Mouse (Mus musculus): ENCODE data around the gene Zzz3.

Gene Zzz3

DNA sequence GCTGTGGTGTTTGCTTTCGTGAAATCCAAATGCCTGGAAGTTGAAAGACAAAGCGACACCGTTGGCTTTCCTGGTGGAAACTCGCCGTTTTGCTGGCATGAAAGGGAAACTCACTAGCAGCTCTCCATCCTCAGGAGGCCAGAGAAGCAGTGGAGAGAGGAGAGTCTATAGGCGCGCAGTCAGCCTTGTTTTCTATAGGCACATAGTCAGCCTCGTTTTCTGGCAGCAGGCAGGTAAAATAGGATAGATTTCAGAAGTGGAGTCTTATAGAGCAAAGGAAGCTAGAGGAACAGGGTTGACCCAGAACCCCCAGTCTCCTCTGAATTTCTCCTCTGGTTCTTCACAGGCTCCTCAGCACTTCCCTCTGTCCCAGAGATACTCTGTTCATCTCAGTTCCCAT lies 72.8 kb downstream of the Zzz3 start:
- no peak for DNase-seq

DNA sequence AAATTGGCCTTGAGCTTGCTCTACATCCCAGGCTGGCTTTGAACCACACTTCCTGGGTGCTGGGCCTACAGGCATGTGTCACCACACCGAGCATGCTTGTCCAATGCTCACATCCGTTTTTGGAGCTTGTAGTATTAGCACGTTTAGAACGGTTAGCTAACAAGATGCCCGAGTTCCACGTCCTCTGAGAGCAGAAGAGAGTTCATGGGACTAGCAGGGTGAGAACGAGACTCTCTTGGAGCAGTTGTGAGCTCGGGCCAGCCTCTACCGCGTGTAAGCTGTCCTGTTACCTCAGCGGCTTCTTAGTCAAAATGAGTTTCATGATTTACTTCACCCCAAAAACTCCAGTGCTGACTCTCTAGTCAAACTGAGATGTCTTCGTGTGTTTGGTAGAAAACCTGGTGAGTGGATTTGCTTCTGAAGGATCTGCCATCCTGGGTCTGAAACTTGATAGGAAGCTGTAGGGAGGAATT lies 73.3 kb downstream of the Zzz3 start:
- DNase-seq = peak; percentile 22

DNA sequence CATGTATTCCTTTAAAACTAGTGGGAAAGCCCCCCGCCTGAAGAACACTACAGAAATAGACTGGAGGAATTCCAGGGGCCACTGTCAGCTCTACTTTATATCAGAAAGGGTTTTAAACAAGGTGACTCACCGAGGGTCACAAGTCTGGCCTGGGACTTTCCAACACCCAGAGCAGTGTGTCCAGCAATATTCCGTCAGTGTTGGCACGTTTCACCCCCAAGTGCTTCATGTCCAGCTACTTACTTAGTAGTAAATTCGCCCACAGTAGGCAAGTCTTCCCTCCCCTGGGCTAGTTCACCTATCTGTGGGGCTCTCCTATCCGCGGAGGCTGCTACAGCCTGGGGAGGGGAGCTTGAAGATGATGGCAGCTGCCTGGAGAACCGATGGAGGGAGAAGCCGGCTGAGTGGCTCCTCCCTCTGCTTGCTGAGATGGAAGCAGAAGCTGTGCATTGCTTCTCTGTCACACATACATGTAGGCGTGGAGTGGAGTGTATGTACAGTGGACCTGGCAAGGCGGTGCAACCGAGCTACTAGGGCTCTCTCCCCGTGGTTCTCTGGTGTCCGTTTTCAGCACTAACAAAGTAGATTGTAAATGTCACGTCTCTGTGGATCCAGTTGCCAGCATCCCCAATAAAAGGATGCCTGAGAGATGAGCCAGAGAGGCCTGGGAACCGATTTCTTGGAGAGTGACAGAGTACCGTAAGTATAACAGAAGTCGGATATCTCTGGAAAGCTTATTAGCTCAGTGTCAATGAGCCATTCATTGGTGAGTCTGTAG lies 74.3 kb downstream of the Zzz3 start:
- DNase-seq = no peak

DNA sequence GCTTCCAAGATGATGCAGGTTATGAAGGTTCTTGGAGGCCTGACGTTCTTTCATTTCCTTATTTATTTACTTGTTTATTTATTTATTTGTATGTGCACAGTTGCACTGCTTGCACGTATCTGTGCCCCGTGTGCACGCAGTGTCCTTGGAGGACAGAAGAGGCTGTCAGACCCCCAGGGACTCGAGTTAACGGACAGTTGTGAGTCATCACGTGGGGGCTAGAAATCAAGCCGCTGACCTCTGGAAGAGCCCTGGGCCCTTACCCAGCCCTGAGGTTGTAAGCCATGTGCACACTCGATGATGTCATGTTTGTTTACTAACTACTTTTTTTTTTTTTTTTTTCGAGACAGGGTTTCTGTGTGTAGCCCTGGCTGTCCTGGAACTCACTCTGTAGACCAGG lies 75.1 kb downstream of the Zzz3 start:
- no peak for DNase-seq

DNA sequence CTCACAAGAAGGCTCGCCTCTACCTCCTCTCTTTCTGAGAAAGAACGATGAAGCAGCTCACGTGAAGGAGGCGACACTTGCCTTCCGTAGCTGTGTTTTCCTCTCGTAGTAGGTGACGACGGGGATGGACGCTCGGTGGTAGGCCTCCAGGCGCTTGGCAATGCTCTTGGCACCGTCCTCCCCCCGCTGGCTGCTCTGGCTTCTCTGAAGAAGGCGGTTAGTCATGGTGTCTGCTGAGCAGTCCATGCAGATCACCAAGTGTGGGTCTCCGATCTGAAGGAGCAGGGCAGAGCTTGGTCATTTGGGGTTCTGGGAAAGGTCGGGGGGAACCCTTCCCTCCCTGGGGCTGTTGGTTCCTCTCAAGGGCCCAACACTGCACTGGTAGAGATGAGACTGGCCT lies 77.4 kb downstream of the Zzz3 start:
- DNase-seq = no peak

DNA sequence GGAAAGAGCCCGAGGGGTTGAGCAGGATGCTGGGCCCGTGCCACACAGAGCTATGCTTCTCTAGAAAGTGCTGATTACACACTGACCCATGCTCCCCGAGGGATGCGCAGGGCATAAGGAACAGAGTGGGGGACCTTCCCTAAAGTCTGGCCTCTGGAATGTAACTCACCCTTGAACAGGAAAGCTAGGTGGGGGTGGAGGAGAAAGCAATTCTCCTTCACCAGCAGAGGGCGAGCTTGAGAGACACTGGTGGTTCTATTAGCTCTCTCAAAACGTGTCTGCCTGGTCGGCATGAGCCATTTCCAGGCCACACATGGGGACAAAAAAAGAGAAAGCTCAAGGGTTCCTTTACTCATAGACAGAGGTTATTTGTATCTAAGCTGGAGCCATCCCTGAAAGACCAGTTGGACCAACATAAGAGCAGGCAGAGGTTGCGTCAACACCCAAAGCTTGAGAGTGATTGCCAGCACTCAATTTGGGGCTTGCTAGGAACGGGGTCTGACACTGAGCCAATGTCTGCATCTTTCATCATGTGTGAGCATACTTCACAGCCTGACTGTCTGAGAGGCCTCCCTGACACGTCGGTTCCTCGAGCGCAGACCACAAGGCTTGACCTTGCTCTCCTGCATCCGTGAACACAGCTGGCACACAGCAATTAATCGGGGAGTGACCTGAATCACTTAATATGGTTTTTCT lies 79.5 kb downstream of the Zzz3 start:
- peak; percentile 87 for DNase-seq

DNA sequence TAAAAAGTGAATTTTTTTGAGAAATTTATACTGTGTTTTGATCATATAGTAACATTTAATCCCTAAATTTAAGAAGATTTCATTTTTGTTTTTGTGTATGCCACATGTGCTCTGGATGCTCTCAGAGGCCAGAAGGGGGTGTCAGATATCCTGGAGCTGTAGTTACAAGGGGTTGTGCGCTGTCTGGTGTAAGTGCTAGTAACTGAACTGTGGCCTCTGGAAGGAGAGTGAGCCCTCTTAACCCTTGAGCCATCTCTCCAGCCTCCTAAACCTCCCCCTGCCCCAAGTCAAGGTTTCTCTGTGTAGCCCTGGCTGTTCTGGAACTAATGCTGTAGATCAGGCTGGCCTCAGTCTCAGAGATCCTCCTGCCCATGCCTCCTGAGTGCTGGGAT lies 80.0 kb downstream of the Zzz3 start:
- DNase-seq = no peak

DNA sequence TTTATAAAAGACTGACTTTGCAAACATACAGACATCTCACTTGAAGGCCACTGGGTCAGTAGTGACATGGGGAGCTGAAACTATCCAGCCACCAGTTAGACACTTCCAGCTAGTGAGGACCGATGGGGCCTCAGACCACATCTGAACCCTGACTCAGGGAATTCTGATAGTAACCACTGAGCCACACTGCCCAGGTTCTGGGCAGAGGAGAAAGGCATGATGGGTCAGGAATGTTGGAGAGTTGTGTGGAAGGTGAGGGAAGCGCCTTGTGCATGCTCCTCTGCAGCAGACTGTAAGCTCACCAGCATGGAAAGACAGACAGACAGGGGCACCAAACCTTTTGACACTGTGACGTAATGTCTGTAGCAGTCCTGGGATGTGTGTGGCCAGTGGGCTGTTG lies 80.6 kb downstream of the Zzz3 start:
- no peak for DNase-seq

DNA sequence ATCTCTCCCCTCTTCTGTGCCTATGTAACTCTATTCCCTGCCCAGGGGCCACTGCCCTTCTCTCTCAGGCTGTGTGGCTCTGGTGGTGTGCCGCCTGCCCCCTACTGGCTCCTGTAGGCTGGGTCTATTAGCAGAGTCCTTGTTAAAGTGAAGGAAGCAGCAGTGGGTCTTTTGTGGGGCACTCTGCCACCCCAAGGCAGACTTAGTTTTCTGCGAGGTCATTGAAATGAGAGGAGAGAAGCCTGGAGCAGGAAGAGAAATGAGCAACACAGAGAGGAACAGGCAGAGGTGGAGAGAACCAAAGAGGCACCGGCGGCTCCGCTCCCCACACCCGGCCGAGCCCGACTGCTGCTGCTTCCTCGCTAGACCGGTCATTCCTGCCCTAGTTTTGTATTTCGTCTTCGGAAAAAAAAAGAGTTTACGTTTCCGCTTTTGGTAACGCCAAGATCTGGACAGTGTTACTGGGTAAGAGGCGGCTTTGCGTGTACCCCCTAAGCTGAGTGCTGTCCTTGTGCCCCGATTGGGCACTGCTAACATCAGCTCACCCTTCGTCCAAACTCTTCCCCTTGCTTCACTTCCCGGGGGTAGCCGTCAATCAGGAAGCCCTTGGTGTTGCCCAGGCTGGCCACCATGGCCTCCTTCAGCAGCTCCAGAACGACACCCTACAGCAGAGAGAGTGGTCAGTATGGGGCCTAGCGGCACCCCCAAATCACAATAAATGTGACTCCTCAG lies 82.7 kb downstream of the Zzz3 start:
- DNase-seq = peak; percentile 79

DNA sequence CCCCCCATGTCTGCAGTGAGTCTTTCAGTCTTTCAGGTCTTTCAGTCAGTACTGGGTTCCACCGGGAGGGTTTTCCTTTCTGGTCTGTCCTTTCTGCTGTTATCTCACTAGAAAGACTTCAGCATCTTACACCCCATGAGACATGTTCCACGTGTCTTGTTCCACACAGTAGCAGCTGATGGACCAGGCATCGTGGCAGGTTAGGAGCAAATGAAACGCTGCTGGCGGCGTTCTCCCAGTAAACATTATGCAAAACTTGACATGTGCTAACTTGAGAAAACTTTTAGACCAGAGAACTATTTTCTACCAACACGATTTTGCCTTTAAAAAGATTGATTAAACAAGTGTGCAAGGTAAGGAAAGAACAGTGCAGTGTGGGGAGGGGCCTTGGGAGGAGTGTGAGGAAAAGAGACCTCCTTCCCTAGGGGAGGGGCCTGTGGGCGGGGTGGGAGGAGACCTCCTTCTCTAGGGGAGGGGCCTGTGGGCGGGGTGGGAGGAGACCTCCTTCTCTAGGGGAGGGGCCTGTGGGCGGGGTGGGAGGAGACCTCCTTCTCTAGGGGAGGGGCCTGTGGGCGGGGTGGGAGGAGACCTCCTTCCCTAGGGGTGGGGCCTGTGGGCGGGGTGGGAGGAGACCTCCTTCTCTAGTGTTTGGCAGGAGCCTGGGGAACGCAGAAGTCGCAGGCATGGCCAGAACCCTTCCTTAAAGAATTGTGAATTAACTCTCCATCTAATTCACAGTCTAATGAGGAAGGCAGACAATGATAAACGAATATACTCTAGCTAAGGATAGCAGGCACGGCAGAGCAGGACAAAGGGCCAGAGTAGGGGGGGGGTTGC lies 83.5 kb downstream of the Zzz3 start:
- DNase-seq = peak; percentile 80

DNA sequence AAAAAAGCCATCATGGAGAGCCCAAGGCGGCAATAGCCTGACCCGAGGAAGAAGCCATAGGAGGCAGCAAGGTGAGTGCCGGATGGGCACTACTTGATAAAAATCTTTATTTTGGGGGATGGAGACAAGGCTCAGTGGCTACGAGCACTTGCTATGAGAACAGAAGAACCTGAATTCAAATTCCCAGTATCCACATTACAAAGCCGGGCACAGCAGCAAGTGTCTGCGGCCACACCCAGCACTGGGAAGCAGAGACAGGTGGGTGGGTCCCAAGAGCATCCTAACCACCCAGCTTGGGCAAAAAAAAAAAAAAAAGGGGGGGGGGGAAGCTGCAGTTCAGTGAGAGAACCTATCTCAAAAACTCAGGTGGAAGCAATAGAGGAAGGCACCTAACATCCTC lies 85.1 kb downstream of the Zzz3 start:
- DNase-seq = no peak

DNA sequence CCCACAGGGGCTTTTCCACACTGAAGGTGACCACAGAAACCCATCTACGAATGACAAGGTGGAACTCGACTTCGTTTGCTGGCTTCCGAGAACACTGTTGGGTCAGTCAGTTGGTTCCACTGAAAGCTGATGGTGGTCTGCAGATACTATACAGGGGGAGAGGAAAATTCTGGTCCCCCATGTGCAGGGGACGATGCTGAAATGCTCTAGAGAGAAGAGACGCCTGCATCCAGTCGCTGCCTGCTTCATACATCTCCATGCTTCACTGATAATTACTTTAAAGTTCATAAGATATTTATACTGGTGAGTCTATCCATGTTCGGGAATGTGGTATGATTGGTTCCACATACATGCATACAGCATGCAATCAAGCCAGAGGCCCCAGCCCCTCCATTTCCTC lies 86.9 kb downstream of the Zzz3 start:
- DNase-seq = no peak

DNA sequence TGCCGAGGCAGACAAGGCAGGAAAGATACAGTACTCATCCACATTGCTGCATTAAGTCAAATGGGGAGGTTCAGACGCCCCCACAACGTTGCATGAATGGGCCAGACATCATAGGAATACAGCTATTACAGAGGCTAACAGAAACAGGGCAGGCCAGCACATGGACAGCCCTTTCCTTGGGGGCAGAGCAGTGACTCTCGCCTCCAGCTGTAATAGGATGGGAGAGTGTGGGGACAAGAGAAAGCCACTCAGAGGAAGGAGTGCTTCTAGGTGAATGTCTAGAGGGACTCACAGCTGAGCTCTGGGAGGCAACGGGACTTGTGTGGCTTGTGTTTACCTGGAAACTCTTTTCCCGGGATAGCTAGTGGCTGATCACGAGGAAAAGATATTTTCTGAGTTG lies 88.5 kb downstream of the Zzz3 start:
- DNase-seq = no peak

DNA sequence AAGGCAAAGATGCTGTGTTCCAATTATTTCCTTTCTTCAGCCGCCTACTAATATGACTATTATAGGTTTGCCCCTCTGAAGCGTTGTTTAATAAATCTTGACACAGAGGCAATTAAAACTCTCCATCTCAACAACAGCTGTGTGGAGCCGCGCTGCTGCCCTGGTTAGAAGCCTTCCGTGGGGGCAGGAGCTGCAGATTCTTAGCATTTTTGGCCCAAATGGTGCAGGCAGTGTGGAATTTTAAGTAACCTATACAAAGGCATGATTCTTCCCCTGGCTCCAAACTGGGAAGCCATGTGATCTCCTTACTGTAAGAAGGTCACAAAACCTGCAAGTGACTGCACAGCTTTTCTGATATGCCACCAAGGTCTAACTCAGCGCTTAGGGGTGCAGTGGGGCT lies 88.9 kb downstream of the Zzz3 start:
- peak; percentile 51 for DNase-seq

DNA sequence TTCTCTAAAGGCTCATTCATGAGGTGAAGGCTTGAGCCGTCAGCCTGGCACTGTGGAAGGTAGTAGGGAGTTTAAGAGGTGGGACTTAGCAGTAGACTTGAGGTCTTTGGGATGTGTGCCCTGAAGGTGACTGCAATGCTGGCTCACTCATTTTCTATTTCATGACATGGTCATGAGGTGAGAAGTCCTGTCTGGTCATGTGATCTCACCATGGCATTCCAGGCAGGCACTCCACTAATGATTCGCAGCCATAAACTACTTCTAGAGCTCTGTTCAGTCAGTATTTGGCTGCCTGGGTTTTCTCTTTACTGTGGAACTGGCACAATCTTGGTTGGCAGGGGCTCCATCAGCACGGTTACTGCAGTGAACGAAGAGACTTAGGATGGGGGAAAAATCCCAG lies 93.7 kb downstream of the Zzz3 start:
- no peak for DNase-seq

DNA sequence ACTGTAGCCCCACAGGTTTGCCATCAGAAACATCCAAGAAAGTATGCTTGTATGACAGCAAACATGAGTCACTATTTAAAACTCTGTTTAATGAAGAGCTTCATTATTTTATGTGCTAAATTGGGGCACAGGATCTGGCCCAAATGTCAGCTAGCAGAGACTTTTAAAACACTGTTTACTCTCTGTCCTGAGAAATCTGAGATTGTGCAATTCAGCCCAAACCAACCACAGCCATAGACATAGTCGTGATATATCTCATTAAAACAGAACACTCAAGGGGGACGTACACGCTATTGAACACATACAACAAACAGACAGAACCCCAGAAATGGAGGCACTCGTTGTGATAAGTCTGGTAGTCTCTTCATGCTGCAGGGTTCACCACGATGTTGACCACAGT lies 95.2 kb downstream of the Zzz3 start:
- DNase-seq = no peak

DNA sequence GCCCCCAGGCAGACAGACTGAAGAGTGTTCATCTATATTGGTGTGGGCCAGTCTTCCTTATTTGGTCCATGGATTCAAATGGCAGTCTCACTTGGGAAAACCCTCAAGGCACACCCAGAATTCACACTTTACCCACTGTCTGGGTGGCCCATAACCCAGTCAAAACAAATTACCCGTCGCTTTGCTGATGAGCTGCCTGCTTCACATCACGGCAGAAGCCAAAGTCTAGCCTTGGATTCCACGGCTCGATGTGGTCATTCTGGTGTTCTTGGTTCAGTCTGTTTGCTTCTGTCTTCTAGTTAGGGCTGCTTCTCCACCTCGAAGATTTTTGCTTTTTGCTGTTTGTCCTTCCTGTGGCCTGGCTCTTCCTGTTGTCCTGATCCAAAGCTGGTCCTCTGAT lies 97.0 kb downstream of the Zzz3 start:
- no peak for DNase-seq

DNA sequence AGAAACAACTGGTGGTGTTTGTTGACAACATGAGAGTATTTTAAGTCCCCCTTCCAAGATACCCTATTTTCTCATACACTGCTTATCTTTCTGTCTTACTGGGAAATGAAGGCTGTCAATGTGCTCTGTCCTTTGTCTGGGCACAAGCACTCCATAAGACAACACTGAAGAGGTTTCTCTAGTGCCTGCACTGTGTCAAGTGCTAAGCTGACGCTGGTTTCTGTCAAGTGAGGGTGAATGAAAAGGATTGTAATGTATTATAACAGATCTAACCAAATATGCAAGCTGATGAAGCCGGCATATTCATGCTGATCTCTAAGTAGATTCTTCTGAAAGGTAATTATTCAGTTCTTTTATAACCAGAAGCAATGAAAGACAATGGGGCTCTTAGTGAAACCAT lies 98.5 kb downstream of the Zzz3 start:
- DNase-seq = no peak

DNA sequence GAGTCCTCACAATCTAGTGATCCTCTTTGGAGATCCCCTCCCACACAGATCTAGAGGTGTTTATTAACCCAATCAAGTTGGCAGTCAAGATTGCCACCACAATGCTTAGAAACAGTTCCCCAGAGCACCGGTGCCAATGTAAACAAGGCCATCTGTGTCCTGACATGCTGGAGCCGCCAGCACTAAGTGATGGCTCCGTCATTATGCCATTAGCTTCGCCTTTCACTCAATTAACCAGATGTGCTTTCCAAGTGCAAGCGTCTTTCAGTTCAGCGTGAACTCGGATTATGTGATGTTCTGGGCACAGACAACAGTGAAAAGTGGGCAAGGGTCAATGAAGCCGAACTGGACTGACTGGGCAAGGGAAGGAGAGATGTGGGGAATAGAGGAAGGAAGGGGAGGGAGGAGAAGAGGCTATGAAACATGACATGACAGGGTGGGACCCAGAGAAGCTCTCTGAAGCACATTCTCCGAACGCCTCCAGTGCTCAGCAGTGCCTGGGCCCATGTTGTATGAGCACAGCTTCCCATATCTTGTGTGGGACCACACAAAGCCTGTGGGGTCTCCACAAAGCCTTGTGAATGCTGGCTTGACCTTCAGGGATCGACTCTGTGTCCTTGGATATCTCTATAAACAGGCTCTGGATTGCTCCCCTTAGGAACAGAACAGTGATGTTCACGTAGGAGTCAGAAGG lies 99.5 kb downstream of the Zzz3 start:
- no peak for DNase-seq

DNA sequence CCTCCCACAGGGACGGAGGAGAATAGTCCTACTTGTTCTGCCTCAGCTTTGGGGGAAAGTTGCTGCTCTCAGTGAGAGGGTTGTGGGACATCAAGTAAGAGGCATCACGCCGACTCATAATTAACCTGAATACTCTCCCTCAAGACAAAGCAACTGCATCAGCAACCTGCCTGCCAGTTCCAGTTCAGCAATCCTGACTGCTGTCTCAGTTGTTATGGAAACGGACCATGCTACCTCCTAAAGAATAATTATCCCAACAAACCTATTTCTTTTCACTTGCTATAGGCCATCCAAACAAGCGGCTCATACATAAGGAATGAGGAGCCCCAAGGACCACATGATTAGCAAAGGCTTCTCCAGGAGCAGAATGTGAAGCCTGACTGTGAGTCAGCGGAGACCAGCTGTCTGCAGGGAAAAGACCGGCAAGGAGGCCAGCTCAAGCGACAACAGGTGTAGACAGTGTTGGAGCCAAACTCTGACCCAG lies 100.2 kb downstream of the Zzz3 start:
- DNase-seq = no peak

DNA sequence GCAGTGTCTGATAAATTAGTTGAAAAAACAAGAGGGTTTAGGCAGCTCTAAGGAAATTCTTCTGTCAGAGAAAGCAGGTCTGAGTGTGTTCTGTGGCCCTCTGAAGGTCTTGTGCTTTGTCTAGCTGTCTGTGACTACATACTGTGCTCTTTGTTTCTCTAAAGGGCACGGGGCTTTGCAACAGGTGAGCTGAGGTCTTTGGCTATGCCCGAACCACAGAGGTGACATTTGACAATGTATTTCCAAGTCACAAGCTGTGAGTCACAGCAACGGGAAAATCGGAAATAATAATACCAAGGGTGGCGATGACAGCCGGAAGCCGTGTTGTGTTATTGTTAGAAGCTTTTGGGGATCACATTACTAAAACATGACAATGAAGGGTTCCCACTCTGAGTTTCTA lies 101.8 kb downstream of the Zzz3 start:
- no peak for DNase-seq

DNA sequence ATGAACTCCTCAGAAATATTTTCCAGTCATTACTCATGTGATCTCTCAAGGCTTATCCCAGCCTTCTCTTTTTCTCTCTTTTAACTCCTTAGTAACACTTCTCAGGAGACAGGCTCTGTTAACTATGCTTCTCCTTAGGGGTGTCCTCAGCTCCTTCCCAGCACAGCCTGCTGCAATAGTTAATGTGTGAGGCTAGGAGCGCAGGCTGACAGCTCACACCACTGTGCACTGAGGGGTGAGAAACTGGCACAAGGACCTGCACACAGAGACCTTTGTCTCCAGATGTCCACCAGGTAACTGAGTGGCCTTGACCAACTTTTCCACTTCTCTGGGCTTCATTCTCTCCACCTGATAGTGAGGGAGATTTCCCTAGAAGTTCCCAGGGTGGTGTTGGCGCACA lies 102.6 kb downstream of the Zzz3 start:
- DNase-seq = no peak
